Mouse (Mus musculus) MEL (cell line): Measurements from ENCODE around the gene Srgap1.

Source experiments
- CTCF ChIP-seq, 3 experiments: IDR thresholded peaks in 2 of 3; conservative IDR thresholded peaks in 1 of 3; 2 replicates each; pipeline ENCODE4 v1.5.1; 2011 to 2012; ENCODE audit warnings: low read length in 3 of 3, low read depth in 2 of 3, mild to moderate bottlenecking in 2 of 3, improper control_type of control experiment in 1 of 3, inconsistent platforms in 1 of 3, mixed read lengths in 1 of 3, moderate library complexity in 1 of 3; ENCODE audit not compliant: control insufficient read depth in 1 of 3, insufficient read depth in 1 of 3, poor library complexity in 1 of 3, severe bottlenecking in 1 of 3
- HCFC1 ChIP-seq: IDR thresholded peaks from 2 replicates; pipeline ENCODE4 v1.6.1; 2012; ENCODE audit warnings: low read depth, mild to moderate bottlenecking, inconsistent platforms, low read length, improper control_type of control experiment, moderate library complexity
- JUND ChIP-seq: IDR thresholded peaks from 2 replicates; pipeline ENCODE4 v1.6.1; 2011; ENCODE audit warnings: low read depth, mild to moderate bottlenecking, improper control_type of control experiment, low read length
- MAZ ChIP-seq: IDR thresholded peaks from 2 replicates; pipeline ENCODE4 v1.6.1; 2012; ENCODE audit warnings: low read depth, mild to moderate bottlenecking, inconsistent platforms, low read length, improper control_type of control experiment
- POLR2A ChIP-seq, 2 experiments: IDR thresholded peaks; 2 replicates each; pipeline ENCODE4 v1.6.1; 2011 to 2012; ENCODE audit warnings: low read length in 2 of 2, mild to moderate bottlenecking in 2 of 2, control low read depth in 1 of 2, improper control_type of control experiment in 1 of 2, low read depth in 1 of 2, moderate library complexity in 1 of 2; ENCODE audit not compliant: control insufficient read depth in 1 of 2, insufficient read depth in 1 of 2, poor library complexity in 1 of 2
- ZKSCAN1 ChIP-seq: IDR thresholded peaks from 2 replicates; pipeline ENCODE4 v1.6.1; 2012; ENCODE audit warnings: low read depth, mild to moderate bottlenecking, inconsistent platforms, low read length, improper control_type of control experiment, moderate library complexity

DNA sequence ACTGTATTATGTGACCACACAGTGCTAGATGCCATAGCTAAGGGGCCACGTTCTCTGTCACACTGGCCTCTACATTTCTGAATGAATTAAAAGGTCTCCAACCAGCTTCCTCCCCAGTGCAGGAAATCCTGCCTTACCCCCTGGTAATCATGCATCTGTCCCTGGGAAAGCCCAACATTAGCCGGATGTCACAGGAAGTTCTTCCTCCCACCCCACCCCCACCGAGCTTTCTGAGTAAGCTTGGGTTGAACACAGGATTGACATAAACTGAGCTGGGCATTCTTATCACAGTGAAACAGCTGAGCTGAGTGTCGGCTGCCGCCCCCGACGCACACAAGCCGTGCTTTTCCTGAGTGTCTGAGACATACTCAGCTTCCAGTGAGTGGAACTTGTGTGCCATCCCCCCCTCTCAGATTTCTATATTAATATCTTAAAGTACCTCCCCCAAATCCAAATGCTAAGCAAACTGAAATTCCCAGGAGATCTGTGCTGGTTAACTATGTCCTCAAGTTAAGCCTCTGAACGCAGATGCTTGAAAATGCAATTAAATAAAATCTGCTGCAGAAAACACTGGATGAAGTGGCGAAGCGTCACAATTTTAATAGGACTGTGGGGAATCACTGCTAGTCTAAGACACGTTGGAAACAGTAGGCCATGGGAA, 38.3 kb downstream of the Srgap1 start:
- TF ChIP-seq MAZ, result no peak
- no peak for TF ChIP-seq CTCF (IDR thresholded peaks at IDR 0.05 in 2 of 3, conservative IDR thresholded peaks at IDR 0.05 in 1 of 3; ENCODE audit: control insufficient read depth in 1 of 3, insufficient read depth in 1 of 3, low read depth in 2 of 3, low read length in 3 of 3, poor library complexity in 1 of 3, severe bottlenecking in 1 of 3)
- no peak for TF ChIP-seq ZKSCAN1
- no peak for TF ChIP-seq POLR2A (IDR thresholded peaks at IDR 0.05; ENCODE audit: control insufficient read depth in 1 of 2, insufficient read depth in 1 of 2, low read depth in 1 of 2, low read length in 2 of 2, poor library complexity in 1 of 2)
- TF ChIP-seq HCFC1, result no peak
- TF ChIP-seq JUND, result no peak
